Mouse (Mus musculus): Measurements from ENCODE around the gene Svbp. TPM values are rescaled to one million over a fixed set of nuclear protein-coding genes. Genes with fewer than 3 reads are reported as not detected.

Svbp gene
- 64.9 TPM for polyA plus RNA-seq (2017; shearing (Covaris generic))

GRCm38 (mm10) chr4:119194909-119195581 lies at the start of gene Svbp:
Svbp (plus strand) TSS chr4:119195306.

GRCm38 (mm10) chr4:119173851-119174453 lies 21.2 kb upstream of the Svbp start, which contains the start of gene Zfp691:
Zfp691 (minus strand) TSS chr4:119174195.

GRCm38 (mm10) chr4:119189864-119190263 lies 5.2 kb upstream of the Svbp start, which contains the start of gene Ermap:
Ermap (minus strand) TSS chr4:119190011.

GRCm38 (mm10) chr4:119218169-119218568 lies 23.1 kb downstream of the Svbp start, which contains the start of gene Tmem269:
Tmem269 (minus strand) TSS chr4:119218217.

GRCm38 (mm10) chr4:119232410-119233255 lies 37.5 kb downstream of the Svbp start, which contains the start of the genes AU022252 and P3h1:
AU022252 (minus strand) TSS chr4:119232712.
P3h1 (plus strand) TSS chr4:119232915.

Other genes starting within 250 kb of the Svbp start
- not detected for gene Lao1, start 233.7 kb upstream of the Svbp start, polyA plus RNA-seq (2017; shearing (Covaris generic))
- 62.7 TPM for gene Slc2a1, start 86.6 kb upstream of the Svbp start, polyA plus RNA-seq (2017; shearing (Covaris generic))
- gene Zfp691, start 21.1 kb upstream of the Svbp start, polyA plus RNA-seq (2017; shearing (Covaris generic)): 4.6 TPM
- 2.1 TPM for gene Ermap, start 5.3 kb upstream of the Svbp start, polyA plus RNA-seq (2017; shearing (Covaris generic))
- gene Tmem269, start 22.9 kb downstream of the Svbp start, polyA plus RNA-seq (2017; shearing (Covaris generic)): 0.22 TPM
- 21.8 TPM for gene AU022252, start 37.4 kb downstream of the Svbp start, polyA plus RNA-seq (2017; shearing (Covaris generic))
- gene P3h1, start 37.6 kb downstream of the Svbp start, polyA plus RNA-seq (2017; shearing (Covaris generic)): 2.5 TPM
- not detected for gene Cldn19, start 60.1 kb downstream of the Svbp start, polyA plus RNA-seq (2017; shearing (Covaris generic))
- gene Ybx1, start 99.3 kb downstream of the Svbp start, polyA plus RNA-seq (2017; shearing (Covaris generic)): 51.6 TPM
- gene Ppih, start 125.2 kb downstream of the Svbp start, polyA plus RNA-seq (2017; shearing (Covaris generic)): 57.7 TPM
- gene Ccdc30, start 220.2 kb downstream of the Svbp start, polyA plus RNA-seq (2017; shearing (Covaris generic)): 10.3 TPM
- gene Ppcs, start 227.1 kb downstream of the Svbp start, polyA plus RNA-seq (2017; shearing (Covaris generic)): 64.0 TPM
- gene Zmynd12, start 227.5 kb downstream of the Svbp start, polyA plus RNA-seq (2017; shearing (Covaris generic)): 0.39 TPM

Measured in activated CD4-positive, CD25-positive, alpha-beta regulatory T cell, adult 9 weeks (primary cell).